Mouse (Mus musculus) embryonic fibroblast, embryonic 13.5 days (primary cell): Measurements from ENCODE around the gene 1700069L16Rik. TPM values are rescaled to one million over a fixed set of nuclear protein-coding genes. Genes with fewer than 3 reads are reported as not detected.

Experiments
- H3K27ac ChIP-seq: 2 replicates; pipeline ENCODE4 v1.5.1; 2012; ENCODE audit warnings: low read length, control low read depth, inconsistent platforms; ENCODE audit not compliant: insufficient read depth
- H3K4me1 ChIP-seq: 2 replicates; pipeline ENCODE4 v1.6.1; 2011; ENCODE audit warnings: low read length; ENCODE audit not compliant: control insufficient read depth, insufficient read depth
- H3K4me3 ChIP-seq: 2 replicates; pipeline ENCODE4 v1.5.1; 2011; ENCODE audit warnings: mild to moderate bottlenecking, control low read depth, low read length; ENCODE audit not compliant: insufficient read depth
- CTCF ChIP-seq: IDR thresholded peaks from 2 replicates; pipeline ENCODE4 v1.5.1; 2011; ENCODE audit warnings: mild to moderate bottlenecking, control low read depth, low read length, moderate library complexity, borderline replicate concordance; ENCODE audit not compliant: insufficient read depth
- POLR2A ChIP-seq: IDR thresholded peaks from 2 replicates; pipeline ENCODE4 v1.6.1; 2011; ENCODE audit warnings: low read depth, mild to moderate bottlenecking, control low read depth, low read length, moderate library complexity
- polyA plus RNA-seq: library from polyadenylated mRNA; stranded (reverse); fragments of >200 nt; gene quantifications from 2 replicates; pipeline ENCODE4 v1.2.4, GENCODE M21; 2011; ENCODE audit warnings: low read depth; ENCODE audit not compliant: missing spikeins, insufficient read length

1700069L16Rik gene
- polyA plus RNA-seq, 1 experiment = not detected

GRCm38 (mm10) chr5:113677541-113677940, 47.0 kb downstream of the 1700069L16Rik start:
- no peak for TF ChIP-seq CTCF
- no peak for TF ChIP-seq POLR2A
- H3K4me1 ChIP-seq = 0 out of 2 replicates have a peak, but pooled peaks cover 1% of the 10 kb centered on the region
- H3K4me3 ChIP-seq = no peak overlapping the region
- no peak overlapping the region for H3K27ac ChIP-seq

- TF ChIP-seq POLR2A (no peak), CTCF (no peak)
- Histone ChIP-seq H3K27ac (no peak overlapping the region), H3K4me1 (0 out of 2 replicates have a peak, but pooled peaks cover 5% of the 10 kb centered on the region), H3K4me3 (no peak overlapping the region)
These were observed 49.7 kb downstream of the 1700069L16Rik start for GRCm38 (mm10) chr5:113674851-113675250.

DNA sequence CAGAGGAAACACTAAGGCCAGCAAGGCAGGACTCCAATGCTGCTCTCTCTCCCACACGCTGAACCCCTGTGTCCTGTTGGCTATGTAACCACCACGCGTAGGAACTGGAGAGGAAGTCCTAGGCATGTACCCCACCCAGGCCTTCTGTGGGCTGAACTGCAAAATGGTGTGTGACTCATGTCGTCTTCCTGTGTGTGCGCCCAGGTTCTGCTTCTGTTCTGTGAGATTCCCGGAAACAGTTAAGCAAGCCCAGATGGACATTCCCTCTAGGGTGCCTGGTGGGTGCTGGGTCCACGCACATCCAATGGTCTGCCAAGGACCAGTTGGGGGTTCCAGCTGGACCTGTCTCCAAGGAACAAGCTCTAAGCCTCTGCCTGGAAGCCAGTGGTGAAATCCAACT, 52.1 kb downstream of the 1700069L16Rik start:
- no peak overlapping the region for H3K4me3 ChIP-seq
- TF ChIP-seq POLR2A (no peak), CTCF (no peak)
- 0 out of 2 replicates have a peak, but pooled peaks cover 5% of the 10 kb centered on the region for H3K4me1 ChIP-seq
- 0 out of 2 replicates have a peak overlapping the region, but pooled peaks have one; percentile 8 for H3K27ac ChIP-seq

DNA sequence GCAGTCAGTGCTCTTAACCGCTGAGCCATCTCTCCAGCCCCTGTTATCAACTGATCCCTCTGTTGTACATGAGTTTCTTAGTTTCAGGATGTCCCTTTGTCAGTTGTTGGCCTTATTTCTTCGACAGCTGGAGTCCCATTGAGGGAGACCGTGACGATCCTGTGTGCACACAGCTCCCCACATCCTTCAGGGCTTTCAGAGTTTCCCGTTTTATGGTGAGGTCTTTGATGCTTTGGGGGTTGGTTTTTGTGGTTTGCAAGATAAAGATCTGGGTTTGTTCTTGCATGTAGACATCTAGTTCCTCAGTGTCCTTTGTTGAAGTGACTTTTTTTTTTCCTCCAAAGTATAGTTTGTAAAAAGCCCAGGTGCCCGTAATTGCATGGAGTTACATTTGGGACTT, 54.0 kb downstream of the 1700069L16Rik start:
- 0 out of 2 replicates have a peak, but pooled peaks cover 5% of the 10 kb centered on the region for H3K4me1 ChIP-seq
- no peak for TF ChIP-seq CTCF
- no peak for TF ChIP-seq POLR2A
- no peak overlapping the region for H3K27ac ChIP-seq
- H3K4me3 ChIP-seq = no peak overlapping the region

- Histone ChIP-seq H3K4me3 (no peak overlapping the region), H3K4me1 (0 out of 2 replicates have a peak, but pooled peaks cover 5% of the 10 kb centered on the region), H3K27ac (no peak overlapping the region)
- TF ChIP-seq CTCF (no peak), POLR2A (no peak)
These were observed 54.5 kb downstream of the 1700069L16Rik start for GRCm38 (mm10) chr5:113670110-113670509.

GRCm38 (mm10) chr5:113664629-113665195, 59.9 kb downstream of the 1700069L16Rik start:
- H3K4me1 ChIP-seq = no peaks in the 10 kb centered on the region
- TF ChIP-seq POLR2A (no peak), CTCF (no peak)
- no peak overlapping the region for H3K27ac ChIP-seq
- no peak overlapping the region for H3K4me3 ChIP-seq

- TF ChIP-seq CTCF = no peak
- no peak for TF ChIP-seq POLR2A
- no peak overlapping the region for H3K4me3 ChIP-seq
- no peak overlapping the region for H3K27ac ChIP-seq
- no peaks in the 10 kb centered on the region for H3K4me1 ChIP-seq
These were observed 60.4 kb downstream of the 1700069L16Rik start for GRCm38 (mm10) chr5:113664127-113664526.

- TF ChIP-seq POLR2A = no peak
- no peak for TF ChIP-seq CTCF
- H3K4me1 ChIP-seq = no peaks in the 10 kb centered on the region
- H3K27ac ChIP-seq = no peak overlapping the region; the same call in 1 of the 2 replicates
- no peak overlapping the region for H3K4me3 ChIP-seq
These were observed 63.7 kb downstream of the 1700069L16Rik start for GRCm38 (mm10) chr5:113660872-113661271.

DNA sequence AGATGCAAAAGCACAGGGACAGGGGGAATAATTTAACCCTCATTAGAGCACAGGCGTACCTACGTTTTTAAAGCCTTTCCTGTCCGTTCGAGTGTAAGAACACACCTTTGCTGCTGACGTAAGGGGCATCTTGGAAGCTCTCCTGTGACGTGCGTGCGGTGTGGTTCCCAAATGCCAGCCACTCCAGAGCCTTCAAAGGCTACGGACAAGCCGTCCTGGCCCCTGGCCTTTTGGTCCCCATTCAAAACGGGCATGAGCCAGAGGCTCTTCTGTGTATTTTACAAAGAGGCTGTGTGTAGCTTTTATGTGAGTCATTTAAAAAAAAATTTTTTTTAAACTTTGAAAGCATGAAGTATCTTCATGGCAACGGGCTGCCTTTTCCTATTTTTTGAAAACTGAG, 69.8 kb downstream of the 1700069L16Rik start:
- Histone ChIP-seq H3K27ac (peak overlapping the region; percentile 5; the same call in 1 of the 2 replicates), H3K4me1 (0 out of 2 replicates have a peak, but pooled peaks cover 2% of the 10 kb centered on the region), H3K4me3 (no peak overlapping the region)
- TF ChIP-seq POLR2A (no peak), CTCF (no peak)

GRCm38 (mm10) chr5:113654206-113654605, 70.4 kb downstream of the 1700069L16Rik start:
- Histone ChIP-seq H3K4me3 (no peak overlapping the region), H3K4me1 (0 out of 2 replicates have a peak, but pooled peaks cover 2% of the 10 kb centered on the region), H3K27ac (no peak overlapping the region)
- TF ChIP-seq POLR2A = no peak
- no peak for TF ChIP-seq CTCF
